Mouse (Mus musculus): ENCODE measurements around the gene Hsd17b2.
A peak's percentile ranks its signal among the peaks of the same experiment; 100 is the strongest.

Hsd17b2 gene

DNA sequence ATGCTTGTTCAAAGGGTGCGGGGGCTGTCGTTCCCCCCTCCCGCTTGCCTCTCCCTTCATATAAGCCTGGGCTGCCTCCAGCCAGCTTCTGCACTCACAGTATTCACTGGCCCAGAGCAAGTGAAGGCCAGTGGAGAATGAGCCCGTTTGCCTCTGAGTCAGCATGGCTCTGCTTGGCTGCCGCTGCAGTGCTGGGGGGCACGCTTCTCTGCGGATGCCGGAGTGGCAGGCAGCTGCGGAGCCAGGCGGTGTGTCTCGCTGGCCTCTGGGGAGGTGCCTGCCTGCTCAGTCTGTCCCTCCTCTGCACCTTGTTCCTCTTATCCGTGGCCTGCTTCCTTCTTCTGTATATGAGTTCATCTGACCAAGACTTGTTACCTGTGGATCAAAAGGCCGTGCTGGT, at the start of gene Hsd17b2:
TSS of gene Hsd17b2 (plus strand) at position 46 of the 400 bp plus-strand sequence.
- no peak for DNase-seq (ENCODE audit: low spot score in 2 of 2)

GRCm38 (mm10) chr8:117652318-117652717, 49.4 kb upstream of the Hsd17b2 start:
- no peak for DNase-seq (ENCODE audit: low spot score in 2 of 2)

GRCm38 (mm10) chr8:117658990-117659389, 42.7 kb upstream of the Hsd17b2 start:
- DNase-seq (ENCODE audit: low spot score in 2 of 2): no peak

DNA sequence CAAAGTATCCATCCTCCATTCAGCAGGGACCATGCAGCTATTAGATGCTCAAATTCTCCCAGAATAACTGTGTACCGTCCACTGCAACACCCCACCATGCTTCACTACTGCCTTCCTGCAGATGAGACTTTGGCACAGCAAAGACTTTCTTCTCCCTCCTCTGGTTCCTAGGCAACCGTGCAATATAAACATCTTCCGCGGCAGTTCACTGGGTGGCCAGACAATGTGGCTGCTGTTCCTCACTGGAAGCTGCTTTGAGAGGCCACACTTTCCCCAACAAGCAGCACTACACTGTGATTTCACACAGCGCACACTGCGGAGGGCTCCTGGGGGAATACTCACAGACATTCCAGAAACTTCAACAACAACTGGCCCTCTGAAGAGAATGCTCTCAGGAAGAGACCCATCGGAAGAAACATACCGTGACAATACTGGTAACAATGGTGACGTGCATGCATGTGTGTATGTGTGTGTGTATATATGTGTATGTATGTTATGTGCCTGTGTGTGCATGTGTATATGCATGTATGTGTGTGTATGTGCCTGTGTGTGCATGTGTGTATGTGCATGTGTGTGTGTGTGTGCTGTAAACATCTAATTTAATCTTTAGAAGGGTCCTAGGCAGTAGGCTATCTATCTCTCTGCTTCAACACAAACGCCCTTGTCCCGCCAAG, 41.2 kb upstream of the Hsd17b2 start:
- DNase-seq (ENCODE audit: low spot score in 2 of 2): peak in 1 of 2 experiments; percentile 34

- no peak for DNase-seq (ENCODE audit: low spot score in 2 of 2)
Observed at GRCm38 (mm10) chr8:117667349-117668124, 34.2 kb upstream of the Hsd17b2 start.

DNA sequence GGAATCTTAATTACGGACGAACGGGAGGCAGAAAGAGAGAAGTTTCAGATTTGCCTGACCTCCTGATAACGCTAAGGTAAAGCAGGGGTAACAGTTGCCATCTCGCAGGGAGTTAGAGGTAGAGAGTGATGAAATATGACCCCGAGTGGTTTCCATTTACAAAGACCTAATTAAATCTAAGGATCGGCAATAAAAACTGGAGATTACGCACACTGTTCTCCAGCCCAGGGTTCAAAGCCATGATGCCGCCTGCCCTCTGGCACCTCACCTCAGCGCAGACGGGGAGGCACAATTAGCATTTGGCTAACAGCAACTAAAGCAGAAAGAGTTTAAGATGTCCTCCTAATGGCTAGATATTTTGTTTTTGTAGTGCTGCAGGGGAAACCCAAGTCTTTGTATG, 31.2 kb upstream of the Hsd17b2 start:
- DNase-seq (ENCODE audit: low spot score in 2 of 2): no peak

DNA sequence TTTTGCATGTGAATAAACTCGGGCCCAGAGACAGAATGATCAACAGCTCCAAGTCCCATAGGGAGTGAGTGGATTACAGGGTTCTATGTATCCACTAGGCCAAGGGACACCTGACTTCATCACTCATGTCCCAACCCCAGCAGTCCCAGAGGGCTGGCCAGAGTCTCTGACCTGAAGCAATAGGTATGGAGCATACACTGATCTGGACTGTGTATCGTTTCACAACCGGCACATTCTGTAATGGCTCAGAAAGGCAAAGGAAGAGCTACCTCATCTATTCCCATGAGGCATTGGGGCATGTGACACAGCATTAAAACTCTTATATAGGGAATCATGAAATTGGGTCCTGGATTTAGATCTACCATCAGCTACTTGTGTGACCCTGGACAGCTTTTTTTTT, 29.1 kb upstream of the Hsd17b2 start:
- no peak for DNase-seq (ENCODE audit: low spot score in 2 of 2)

DNA sequence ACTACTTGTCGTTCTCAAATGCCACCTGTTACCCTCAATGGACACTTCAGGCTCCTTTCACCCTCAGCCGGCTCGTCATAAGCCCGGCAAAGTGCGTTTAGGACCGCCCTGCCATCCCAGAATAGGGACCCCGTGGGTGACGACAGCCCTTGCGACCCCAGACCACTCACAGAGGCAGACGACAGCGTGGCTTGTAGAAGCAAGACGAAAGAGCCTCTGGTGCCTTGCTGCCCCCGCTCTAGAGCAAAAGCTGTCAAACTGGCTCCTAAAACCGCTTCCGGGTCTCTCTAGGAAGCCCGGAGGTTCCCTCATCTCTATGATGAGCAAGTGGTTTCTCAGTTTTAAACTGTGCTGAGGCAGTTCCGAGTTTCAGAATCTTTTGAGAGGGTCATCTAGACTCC, 28.3 kb upstream of the Hsd17b2 start, which contains the start of gene Sdr42e1:
TSS of gene Sdr42e1 (minus strand) at position 260 of the 401 bp plus-strand sequence.
- peak in 1 of 2 experiments; percentile 48 for DNase-seq (ENCODE audit: low spot score in 2 of 2)

DNA sequence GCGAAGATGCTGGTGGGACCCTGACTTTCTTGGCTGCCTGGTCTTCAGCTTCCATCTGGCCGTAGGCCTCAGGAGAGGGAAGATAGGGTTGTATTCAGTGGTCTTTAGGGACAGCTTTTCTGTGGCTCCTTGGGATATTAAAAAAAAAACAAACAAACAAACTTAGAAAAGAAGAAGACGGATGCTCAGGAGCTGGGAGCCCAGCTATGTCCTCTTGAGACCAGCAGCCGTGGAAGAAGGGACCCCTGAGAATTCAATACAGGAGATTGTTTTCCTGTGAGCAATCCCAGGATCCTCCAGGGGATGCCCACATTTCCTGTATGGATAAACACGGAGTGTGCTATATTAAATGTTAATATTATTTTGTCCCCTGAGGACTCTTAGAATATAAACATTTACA, 26.5 kb upstream of the Hsd17b2 start:
- no peak for DNase-seq (ENCODE audit: low spot score in 2 of 2)

- no peak for DNase-seq (ENCODE audit: low spot score in 2 of 2)
Observed at GRCm38 (mm10) chr8:117676460-117676859, 25.2 kb upstream of the Hsd17b2 start.

GRCm38 (mm10) chr8:117677011-117677410, 24.7 kb upstream of the Hsd17b2 start:
- no peak for DNase-seq (ENCODE audit: low spot score in 2 of 2)

DNA sequence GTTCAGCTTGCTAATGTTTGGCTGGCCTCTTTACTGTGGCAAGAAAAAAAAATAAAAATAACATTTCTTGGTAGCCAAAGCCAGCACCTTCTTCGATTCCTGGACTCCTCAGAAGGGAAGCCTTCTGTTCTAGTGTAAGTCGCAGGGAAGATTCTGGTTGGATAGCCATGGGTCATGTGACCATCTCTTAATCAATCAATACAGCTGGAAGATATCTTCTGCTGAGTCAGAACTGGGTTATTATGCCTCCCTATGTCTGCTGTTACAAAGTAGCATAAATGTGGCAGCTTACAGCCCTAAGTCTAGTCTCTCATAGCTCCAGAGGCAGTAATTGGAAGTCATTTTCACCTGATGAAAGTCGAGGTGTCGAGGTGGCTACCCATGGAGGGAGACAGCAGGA, 23.1 kb upstream of the Hsd17b2 start:
- no peak for DNase-seq (ENCODE audit: low spot score in 2 of 2)

DNA sequence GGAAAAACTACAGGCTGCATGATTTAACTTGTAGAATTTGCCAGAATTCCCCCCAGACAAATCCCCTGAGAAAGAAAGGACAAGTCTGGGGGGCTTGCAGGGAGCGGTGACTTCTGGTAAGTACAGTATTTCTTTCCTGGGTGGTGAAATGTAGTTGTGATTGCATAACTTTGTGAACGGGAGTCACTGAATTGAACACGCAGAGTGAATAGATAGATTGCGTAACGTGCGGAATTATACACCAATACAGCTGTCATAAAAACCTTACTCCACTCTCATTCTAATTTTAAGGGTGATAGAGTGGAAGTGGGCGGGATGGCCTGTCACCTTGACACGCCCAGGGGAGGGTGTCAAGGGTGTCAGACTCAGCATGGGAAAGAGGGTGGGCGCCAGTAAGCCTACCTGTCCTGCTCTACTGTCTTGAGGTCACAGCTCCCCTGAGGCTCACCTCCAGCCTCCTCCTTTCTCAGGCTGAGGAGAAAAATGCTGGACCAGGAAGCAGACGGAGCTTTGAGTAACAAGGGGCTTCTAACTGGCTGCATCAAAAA, 17.7 kb upstream of the Hsd17b2 start:
- DNase-seq (ENCODE audit: low spot score in 2 of 2): no peak

- DNase-seq (ENCODE audit: low spot score in 2 of 2): no peak
Observed at GRCm38 (mm10) chr8:117684504-117684903, 17.2 kb upstream of the Hsd17b2 start.

- no peak for DNase-seq (ENCODE audit: low spot score in 2 of 2)
Observed at GRCm38 (mm10) chr8:117687890-117688289, 13.8 kb upstream of the Hsd17b2 start.

- DNase-seq (ENCODE audit: low spot score in 2 of 2): no peak
Observed at GRCm38 (mm10) chr8:117692131-117692530, 9.6 kb upstream of the Hsd17b2 start.

GRCm38 (mm10) chr8:117695636-117696035, 6.1 kb upstream of the Hsd17b2 start:
- no peak for DNase-seq (ENCODE audit: low spot score in 2 of 2)

DNA sequence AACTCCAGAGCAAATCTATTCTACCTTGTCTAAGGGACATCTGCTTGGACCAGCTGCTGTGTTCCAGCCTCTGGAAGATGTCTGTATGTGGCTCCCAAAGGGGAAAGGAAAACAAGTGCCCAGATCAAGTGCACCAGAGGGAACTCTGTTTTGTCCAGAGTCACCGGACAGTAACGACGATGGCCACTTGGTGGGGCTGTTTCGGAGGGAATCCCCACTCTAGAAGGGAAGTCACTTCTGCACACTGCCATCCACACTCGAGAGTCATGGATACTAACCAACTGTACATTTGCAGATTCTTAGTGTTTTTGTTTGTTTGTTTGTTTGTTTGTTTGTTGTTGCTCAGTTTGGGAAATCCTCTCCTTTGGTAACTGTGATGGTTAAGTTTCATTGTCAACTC, 4.5 kb upstream of the Hsd17b2 start:
- peak in 1 of 2 experiments; percentile 30 for DNase-seq (ENCODE audit: low spot score in 2 of 2)

DNA sequence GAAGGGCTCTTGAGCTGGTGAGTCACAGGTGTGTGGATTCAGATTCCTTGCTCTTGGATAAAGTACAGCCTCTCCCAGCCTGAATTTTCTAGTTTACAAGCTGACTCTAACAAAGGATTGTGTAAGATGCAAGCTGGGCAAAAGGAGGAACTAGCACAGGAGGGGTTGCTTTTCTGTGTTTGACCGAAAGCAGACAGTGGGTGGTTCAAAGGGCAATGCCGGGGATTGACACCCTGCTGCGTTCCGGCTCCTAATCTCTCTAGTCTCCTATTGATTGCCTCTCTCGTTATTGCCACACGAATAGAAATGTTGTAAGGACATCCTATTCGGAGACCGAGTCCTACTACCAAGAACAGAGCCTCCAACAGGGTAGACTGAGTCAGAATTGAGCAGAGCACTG, 1.0 kb upstream of the Hsd17b2 start:
- no peak for DNase-seq (ENCODE audit: low spot score in 2 of 2)

DNA sequence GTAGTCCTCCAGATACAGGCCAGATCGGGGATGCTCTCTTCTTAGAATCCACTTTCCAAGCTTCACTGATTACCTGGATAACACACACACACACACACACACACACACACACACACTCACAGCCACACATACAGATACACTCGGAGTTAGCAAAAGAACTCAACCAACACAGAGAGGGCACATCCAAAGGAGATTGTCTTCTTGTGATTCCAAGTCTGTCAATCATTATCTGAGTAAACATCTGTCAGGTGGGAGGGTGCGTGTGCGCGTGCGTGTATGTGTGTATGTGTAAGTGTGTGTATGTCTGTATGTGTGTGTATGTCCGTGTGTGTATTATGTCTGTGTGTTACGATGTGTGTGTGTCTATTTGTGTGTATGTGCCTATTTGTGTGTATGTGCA, 458 bp upstream of the Hsd17b2 start:
- no peak for DNase-seq (ENCODE audit: low spot score in 2 of 2)

DNA sequence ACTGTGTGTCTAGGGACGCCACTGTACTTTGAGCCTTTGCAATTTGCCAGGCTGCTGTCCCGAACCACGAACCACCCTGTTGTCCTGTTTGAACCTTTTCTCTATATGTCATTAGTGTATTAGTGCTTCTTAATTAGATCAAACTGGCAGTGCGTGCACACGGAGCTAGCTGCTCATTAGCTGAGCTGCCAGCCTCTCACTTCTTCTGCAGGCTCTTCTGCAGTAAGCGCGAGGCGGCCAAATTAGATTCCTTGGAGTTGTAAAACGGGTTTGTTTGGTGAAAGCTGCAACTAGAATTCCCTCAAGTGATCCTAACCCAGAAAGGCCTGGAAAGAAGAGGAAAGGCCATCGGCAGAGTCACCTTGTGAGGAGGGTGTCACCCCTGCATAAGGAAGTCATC, 997 bp downstream of the Hsd17b2 start:
- DNase-seq (ENCODE audit: low spot score in 2 of 2): no peak

DNA sequence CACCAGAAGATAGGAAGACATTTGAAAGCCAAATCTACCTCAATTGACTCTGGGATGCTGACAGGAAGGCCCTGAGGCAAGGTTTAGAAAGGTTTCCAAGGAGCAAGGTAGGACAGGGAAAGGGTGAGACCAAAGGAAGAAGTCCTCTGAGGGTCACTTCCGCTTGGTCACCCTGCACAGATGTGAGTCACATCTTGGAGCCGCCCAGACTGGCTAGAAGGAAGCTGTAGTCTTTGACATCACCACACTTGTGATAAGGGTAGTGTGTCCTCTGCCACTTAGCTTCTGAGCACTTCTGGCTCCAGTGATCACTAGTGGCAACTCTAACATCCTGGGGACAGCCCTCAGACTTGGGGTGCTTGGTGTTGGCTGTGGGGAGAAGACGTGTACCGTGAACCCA, 4.4 kb downstream of the Hsd17b2 start:
- DNase-seq (ENCODE audit: low spot score in 2 of 2): no peak

GRCm38 (mm10) chr8:117712226-117712625, 10.5 kb downstream of the Hsd17b2 start:
- DNase-seq (ENCODE audit: low spot score in 2 of 2): no peak
